Mouse (Mus musculus): ENCODE measurements around the gene Pgm1. TPM values are rescaled to one million over a fixed set of nuclear protein-coding genes. Genes with fewer than 3 reads are reported as not detected.

The Pgm1 gene
- polyA plus RNA-seq, 1 experiment from 2014 or later: 51.8 TPM

GRCm38 (mm10) chr4:100009211-100009678, 80.0 kb downstream of the Pgm1 start:
- ATAC-seq (ENCODE audit: insufficient number of reproducible peaks, low FRiP score, low TSS enrichment, low read depth): no peak
- Histone ChIP-seq H3K27me3 (ENCODE audit: control insufficient read depth, insufficient read depth, low read length) (no peaks in the 10 kb centered on the region), H3K4me3 (ENCODE audit: low read depth, low read length) (no peak overlapping the region), H3K36me3 (ENCODE audit: control insufficient read depth, insufficient read depth, low read length) (no peaks in the 10 kb centered on the region), H3K9ac (ENCODE audit: low read length) (no peak overlapping the region), H3K27ac (replicated peaks; ENCODE audit: low read depth, low read length) (no peak overlapping the region), H3K4me1 (ENCODE audit: control insufficient read depth, insufficient read depth, low read length) (no peaks in the 10 kb centered on the region), H3K4me2 (ENCODE audit: low read depth, severe bottlenecking) (no peak overlapping the region), H3K9me3 (ENCODE audit: control insufficient read depth, low read length) (no peaks in the 10 kb centered on the region)
- 50% methylated on average over 8 of the region's 8 CpGs for WGBS
- DNase-seq (ENCODE audit: low spot score): no peak

DNA sequence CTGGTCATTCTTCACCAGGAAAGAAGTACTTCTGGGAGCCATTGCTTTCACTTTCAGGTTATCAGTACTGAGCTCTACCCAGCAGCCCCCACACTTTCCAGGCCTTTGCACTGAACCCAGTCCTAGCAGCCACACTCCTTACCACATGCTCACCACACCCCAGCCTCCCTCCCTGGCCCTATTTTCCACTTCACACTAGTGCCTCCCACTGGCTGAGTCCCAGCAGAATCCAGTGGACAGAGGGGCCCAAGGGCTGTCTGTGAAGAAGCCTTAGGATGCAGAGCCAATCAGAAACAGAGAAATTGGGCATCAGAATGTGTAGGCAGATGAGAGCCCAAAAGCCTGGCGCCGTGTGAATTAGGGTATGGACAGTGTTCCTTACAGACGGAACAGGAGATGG, 81.7 kb downstream of the Pgm1 start:
- 85% methylated on average over 3 of the region's 3 CpGs for WGBS

GRCm38 (mm10) chr4:100011563-100011962, 82.3 kb downstream of the Pgm1 start:
- 73% methylated on average over 3 of the region's 3 CpGs for WGBS
- H3K9ac ChIP-seq (ENCODE audit: low read length): no peak overlapping the region

More for the DNA sequence above, 81.7 kb downstream of the Pgm1 start:
- no peaks in the 10 kb centered on the region for H3K4me1 ChIP-seq (ENCODE audit: control insufficient read depth, insufficient read depth, low read length)
- no peaks in the 10 kb centered on the region for H3K9me3 ChIP-seq (ENCODE audit: control insufficient read depth, low read length)
- H3K27me3 ChIP-seq (ENCODE audit: control insufficient read depth, insufficient read depth, low read length): no peaks in the 10 kb centered on the region
- no peak overlapping the region for H3K4me3 ChIP-seq (ENCODE audit: low read depth, low read length)
- H3K27ac ChIP-seq (replicated peaks; ENCODE audit: low read depth, low read length): no peak overlapping the region
- no peak overlapping the region for H3K4me2 ChIP-seq (ENCODE audit: low read depth, severe bottlenecking)
- H3K36me3 ChIP-seq (ENCODE audit: control insufficient read depth, insufficient read depth, low read length): no peaks in the 10 kb centered on the region
- no peak overlapping the region for H3K9ac ChIP-seq (ENCODE audit: low read length)
- no peak for DNase-seq (ENCODE audit: low spot score)
- ATAC-seq (ENCODE audit: insufficient number of reproducible peaks, low FRiP score, low TSS enrichment, low read depth): no peak

GRCm38 (mm10) chr4:100012361-100013035, 83.3 kb downstream of the Pgm1 start:
- Histone ChIP-seq H3K4me3 (ENCODE audit: low read depth, low read length) (no peak overlapping the region), H3K4me1 (ENCODE audit: control insufficient read depth, insufficient read depth, low read length) (no peaks in the 10 kb centered on the region), H3K36me3 (ENCODE audit: control insufficient read depth, insufficient read depth, low read length) (no peaks in the 10 kb centered on the region), H3K9ac (ENCODE audit: low read length) (no peak overlapping the region), H3K9me3 (ENCODE audit: control insufficient read depth, low read length) (no peaks in the 10 kb centered on the region), H3K4me2 (ENCODE audit: low read depth, severe bottlenecking) (no peak overlapping the region), H3K27me3 (ENCODE audit: control insufficient read depth, insufficient read depth, low read length) (no peaks in the 10 kb centered on the region), H3K27ac (replicated peaks; ENCODE audit: low read depth, low read length) (no peak overlapping the region)
- WGBS: 81% methylated on average over 8 of the region's 8 CpGs
- DNase-seq (ENCODE audit: low spot score) (no peak), ATAC-seq (ENCODE audit: insufficient number of reproducible peaks, low FRiP score, low TSS enrichment, low read depth) (no peak)

More at GRCm38 (mm10) chr4:100011563-100011962, 82.3 kb downstream of the Pgm1 start:
- Histone ChIP-seq H3K36me3 (ENCODE audit: control insufficient read depth, insufficient read depth, low read length) (no peaks in the 10 kb centered on the region), H3K4me2 (ENCODE audit: low read depth, severe bottlenecking) (no peak overlapping the region), H3K9me3 (ENCODE audit: control insufficient read depth, low read length) (no peaks in the 10 kb centered on the region), H3K27me3 (ENCODE audit: control insufficient read depth, insufficient read depth, low read length) (no peaks in the 10 kb centered on the region), H3K4me1 (ENCODE audit: control insufficient read depth, insufficient read depth, low read length) (no peaks in the 10 kb centered on the region), H3K27ac (replicated peaks; ENCODE audit: low read depth, low read length) (no peak overlapping the region), H3K4me3 (ENCODE audit: low read depth, low read length) (no peak overlapping the region)
- DNase-seq (ENCODE audit: low spot score) (no peak), ATAC-seq (ENCODE audit: insufficient number of reproducible peaks, low FRiP score, low TSS enrichment, low read depth) (no peak)

DNA sequence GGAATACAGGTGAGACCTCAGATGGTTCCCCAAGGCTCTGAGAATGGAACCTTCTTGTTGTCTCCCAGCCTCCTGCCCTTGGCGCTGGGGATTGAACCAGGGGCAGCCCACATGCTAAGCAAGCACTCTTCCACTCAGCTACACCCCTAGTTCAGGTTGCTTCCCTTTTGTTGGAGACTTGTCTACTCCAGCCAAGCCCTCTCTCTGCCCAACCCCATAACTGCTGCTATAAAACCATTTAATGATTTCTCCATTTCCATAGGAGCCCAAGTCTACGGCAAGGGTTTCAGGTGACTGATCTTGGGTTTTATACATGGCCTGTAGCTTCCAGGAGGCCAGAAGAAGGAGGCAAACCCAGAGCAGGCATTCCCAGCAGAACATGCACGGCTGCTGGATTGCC, 98.6 kb downstream of the Pgm1 start:
- no peak overlapping the region for H3K9ac ChIP-seq (ENCODE audit: low read length)
- no peaks in the 10 kb centered on the region for H3K9me3 ChIP-seq (ENCODE audit: control insufficient read depth, low read length)
- ATAC-seq (ENCODE audit: insufficient number of reproducible peaks, low FRiP score, low TSS enrichment, low read depth) (no peak), DNase-seq (ENCODE audit: low spot score) (no peak)
- no peak overlapping the region for H3K4me2 ChIP-seq (ENCODE audit: low read depth, severe bottlenecking)
- no peaks in the 10 kb centered on the region for H3K4me1 ChIP-seq (ENCODE audit: control insufficient read depth, insufficient read depth, low read length)
- no peak overlapping the region for H3K4me3 ChIP-seq (ENCODE audit: low read depth, low read length)
- H3K27me3 ChIP-seq (ENCODE audit: control insufficient read depth, insufficient read depth, low read length): no peaks in the 10 kb centered on the region
- 66% methylated on average over 3 of the region's 3 CpGs for WGBS
- H3K27ac ChIP-seq (replicated peaks; ENCODE audit: low read depth, low read length): no peak overlapping the region
- H3K36me3 ChIP-seq (ENCODE audit: control insufficient read depth, insufficient read depth, low read length): no peaks in the 10 kb centered on the region

GRCm38 (mm10) chr4:100028641-100029040, 99.4 kb downstream of the Pgm1 start:
- H3K4me3 ChIP-seq (ENCODE audit: low read depth, low read length): no peak overlapping the region
- H3K27ac ChIP-seq (replicated peaks; ENCODE audit: low read depth, low read length): no peak overlapping the region
- H3K9ac ChIP-seq (ENCODE audit: low read length): no peak overlapping the region
- H3K27me3 ChIP-seq (ENCODE audit: control insufficient read depth, insufficient read depth, low read length): no peaks in the 10 kb centered on the region
- H3K4me2 ChIP-seq (ENCODE audit: low read depth, severe bottlenecking): no peak overlapping the region
- WGBS: 18% methylated on average over 3 of the region's 3 CpGs
- no peaks in the 10 kb centered on the region for H3K4me1 ChIP-seq (ENCODE audit: control insufficient read depth, insufficient read depth, low read length)
- ATAC-seq (ENCODE audit: insufficient number of reproducible peaks, low FRiP score, low TSS enrichment, low read depth) (no peak), DNase-seq (ENCODE audit: low spot score) (peak; percentile 85)
- H3K36me3 ChIP-seq (ENCODE audit: control insufficient read depth, insufficient read depth, low read length): no peaks in the 10 kb centered on the region
- H3K9me3 ChIP-seq (ENCODE audit: control insufficient read depth, low read length): no peaks in the 10 kb centered on the region

DNA sequence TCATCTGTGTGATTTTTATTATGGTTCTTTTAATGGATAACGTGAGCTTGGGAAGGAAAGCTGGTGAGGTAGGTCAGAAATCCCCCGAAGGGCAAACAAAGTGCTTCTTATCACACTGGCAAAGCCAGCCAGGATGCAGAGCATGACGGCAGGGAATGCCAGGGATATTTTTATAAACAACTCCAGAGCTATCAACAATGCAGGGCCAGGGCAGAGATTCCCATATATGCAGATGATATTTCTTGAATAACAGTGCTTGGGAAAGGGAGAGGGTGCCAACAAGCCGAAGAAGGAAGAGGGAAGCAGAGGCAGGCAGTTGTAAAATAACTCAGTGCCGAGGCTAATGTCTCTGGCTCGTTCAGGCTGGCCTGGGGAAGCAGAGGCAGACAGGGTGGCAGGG, 102.1 kb downstream of the Pgm1 start:
- no peak overlapping the region for H3K4me3 ChIP-seq (ENCODE audit: low read depth, low read length)
- H3K9me3 ChIP-seq (ENCODE audit: control insufficient read depth, low read length): no peaks in the 10 kb centered on the region
- 67% methylated on average over 6 of the region's 6 CpGs for WGBS
- no peaks in the 10 kb centered on the region for H3K36me3 ChIP-seq (ENCODE audit: control insufficient read depth, insufficient read depth, low read length)
- no peak overlapping the region for H3K9ac ChIP-seq (ENCODE audit: low read length)
- no peaks in the 10 kb centered on the region; the same call in 1 of the 2 replicates for H3K4me1 ChIP-seq (ENCODE audit: control insufficient read depth, insufficient read depth, low read length)
- DNase-seq (ENCODE audit: low spot score): no peak
- no peaks in the 10 kb centered on the region for H3K27me3 ChIP-seq (ENCODE audit: control insufficient read depth, insufficient read depth, low read length)
- no peak for ATAC-seq (ENCODE audit: insufficient number of reproducible peaks, low FRiP score, low TSS enrichment, low read depth)
- no peak overlapping the region for H3K27ac ChIP-seq (replicated peaks; ENCODE audit: low read depth, low read length)
- no peak overlapping the region for H3K4me2 ChIP-seq (ENCODE audit: low read depth, severe bottlenecking)

DNA sequence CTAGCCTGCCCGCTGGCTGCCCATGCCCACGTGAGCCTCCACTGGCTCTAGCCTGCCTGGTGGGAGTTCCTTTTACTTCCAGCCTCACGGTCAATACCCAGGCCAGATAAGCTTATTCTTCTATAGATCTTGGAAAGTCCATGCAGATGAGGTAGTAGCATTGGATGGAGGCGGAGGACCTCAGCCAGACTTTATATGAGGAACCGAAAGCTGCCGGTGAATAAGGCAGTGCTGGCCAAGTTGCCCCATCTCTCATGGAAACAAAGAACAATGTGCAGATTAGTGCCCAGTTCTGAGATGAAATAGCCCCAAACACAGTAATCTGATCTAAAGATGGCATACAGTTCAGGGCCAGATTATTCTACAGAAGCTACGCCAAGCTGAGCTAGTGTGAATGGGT, 103.4 kb downstream of the Pgm1 start:
- Histone ChIP-seq H3K4me1 (ENCODE audit: control insufficient read depth, insufficient read depth, low read length) (no peaks in the 10 kb centered on the region; the same call in 1 of the 2 replicates), H3K27ac (replicated peaks; ENCODE audit: low read depth, low read length) (no peak overlapping the region), H3K4me3 (ENCODE audit: low read depth, low read length) (no peak overlapping the region), H3K9ac (ENCODE audit: low read length) (no peak overlapping the region), H3K27me3 (ENCODE audit: control insufficient read depth, insufficient read depth, low read length) (no peaks in the 10 kb centered on the region), H3K4me2 (ENCODE audit: low read depth, severe bottlenecking) (no peak overlapping the region), H3K9me3 (ENCODE audit: control insufficient read depth, low read length) (no peaks in the 10 kb centered on the region), H3K36me3 (ENCODE audit: control insufficient read depth, insufficient read depth, low read length) (no peaks in the 10 kb centered on the region)
- DNase-seq (ENCODE audit: low spot score) (no peak), ATAC-seq (ENCODE audit: insufficient number of reproducible peaks, low FRiP score, low TSS enrichment, low read depth) (no peak)
- WGBS: 94% methylated on average over 7 of the region's 7 CpGs

DNA sequence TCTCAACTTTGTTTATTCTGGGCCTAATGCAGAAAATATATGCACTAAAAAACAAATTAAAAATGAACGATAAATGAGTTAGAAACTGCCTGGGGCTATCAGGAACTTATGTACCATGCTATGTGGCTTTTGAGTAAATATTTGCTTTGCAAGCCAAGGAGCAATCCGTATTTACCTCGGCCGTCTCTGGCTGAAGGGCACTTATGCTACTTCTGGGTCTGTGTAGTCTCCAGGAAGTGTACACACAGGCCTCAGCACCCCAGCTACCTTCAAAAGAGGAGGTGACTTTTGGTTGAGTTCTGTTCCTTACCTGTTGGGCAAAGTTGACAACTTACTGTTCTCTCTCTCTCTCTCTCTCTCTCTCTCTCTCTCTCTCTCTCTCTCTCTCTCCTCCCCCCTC, 104.7 kb downstream of the Pgm1 start:
- Histone ChIP-seq H3K27ac (replicated peaks; ENCODE audit: low read depth, low read length) (no peak overlapping the region), H3K4me2 (ENCODE audit: low read depth, severe bottlenecking) (no peak overlapping the region), H3K36me3 (ENCODE audit: control insufficient read depth, insufficient read depth, low read length) (no peaks in the 10 kb centered on the region), H3K9me3 (ENCODE audit: control insufficient read depth, low read length) (no peaks in the 10 kb centered on the region), H3K27me3 (ENCODE audit: control insufficient read depth, insufficient read depth, low read length) (no peaks in the 10 kb centered on the region), H3K9ac (ENCODE audit: low read length) (no peak overlapping the region), H3K4me1 (ENCODE audit: control insufficient read depth, insufficient read depth, low read length) (no peaks in the 10 kb centered on the region; the same call in 1 of the 2 replicates), H3K4me3 (ENCODE audit: low read depth, low read length) (no peak overlapping the region)
- DNase-seq (ENCODE audit: low spot score) (no peak), ATAC-seq (ENCODE audit: insufficient number of reproducible peaks, low FRiP score, low TSS enrichment, low read depth) (no peak)
- 87% methylated on average over 4 of the region's 4 CpGs for WGBS
